Mouse (Mus musculus): ENCODE measurements around the gene Ophn1.

DNA sequence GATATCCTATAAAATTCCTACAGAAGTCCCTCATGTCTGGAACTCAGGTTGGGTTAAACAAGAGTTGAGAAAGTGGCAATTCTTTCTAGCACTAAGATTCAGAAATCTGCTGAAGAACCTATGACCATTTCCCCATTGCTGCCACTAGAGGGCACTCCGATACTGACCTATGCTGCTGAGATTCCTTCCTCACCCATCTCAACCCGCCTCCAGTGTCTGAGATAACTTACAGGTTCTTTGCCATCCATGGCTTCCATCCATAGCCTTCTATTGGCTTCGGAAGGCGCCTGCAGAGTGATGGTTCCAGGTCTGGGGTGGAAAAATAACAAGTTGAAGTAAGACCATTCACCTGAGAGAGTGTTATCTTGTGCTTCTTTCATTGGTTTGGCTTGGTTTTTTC, 189.2 kb downstream of the Ophn1 start:
- peak; percentile 51 for TF ChIP-seq CTCF (IDR thresholded peaks at IDR 0.05; ENCODE audit: low read depth, low read length)
- no peak for TF ChIP-seq EP300 (IDR thresholded peaks at IDR 0.05; ENCODE audit: insufficient read depth, low read depth, low read length)

Measured in ES-Bruce4 (cell line).